Mouse (Mus musculus): ENCODE results near the gene Tcf7l1.

GRCm38 (mm10) chr6:72581625-72582382 is 207.2 kb downstream of the Tcf7l1 start:
- no peak for TF ChIP-seq CTCF (IDR thresholded peaks at IDR 0.05; ENCODE audit: control insufficient read depth, insufficient read depth, low read length)
- no peak for TF ChIP-seq POLR2A (IDR thresholded peaks at IDR 0.05; ENCODE audit: borderline replicate concordance, control insufficient read depth, low read depth, low read length)

Measured in bone marrow, adult 2 months (tissue).